ENCODE assay signal across 31 mouse cellular contexts in genomic region chr3:146618357-146618756, GRCm38 (mm10). TPM values are rescaled to one million over a fixed set of nuclear protein-coding genes. Genes with fewer than 3 reads are reported as not detected.
"Had no signal": no experiment of that assay in that cellular context is flagged by ENCODE, and none has a peak within 500 bp of the region (broad histone marks: within the 10 kb centered on the region; RNA-seq: fewer than 3 reads in every experiment).

No protein-coding gene starts in this region.

- H3K4me1 ChIP-seq: intestine, embryonic 15.5 days; limb, embryonic 10.5 days; limb, embryonic 13.5 days; lung, embryonic 15.5 days had no signal

- H3K9ac ChIP-seq: intestine, embryonic 15.5 days; limb, embryonic 13.5 days; lung, embryonic 15.5 days had no signal

- H3K9me3 ChIP-seq: intestine, embryonic 15.5 days; limb, embryonic 10.5 days; limb, embryonic 13.5 days; lung, embryonic 15.5 days; megakaryocyte, embryonic 14.5 days had no signal

- H3K36me3 ChIP-seq: intestine, embryonic 15.5 days; limb, embryonic 10.5 days; limb, embryonic 13.5 days; lung, embryonic 15.5 days had no signal

- H3K4me2 ChIP-seq: intestine, embryonic 15.5 days; limb, embryonic 13.5 days; lung, embryonic 15.5 days; midbrain, embryonic 11.5 days had no signal

- DNase-seq: kidney, adult 11 months; kidney, adult 8-10 months; kidney, postnatal 25 days; layer of hippocampus, adult 9-11 months; lung, adult 18-20 months; lung, postnatal 10 days; lung, postnatal 36 days; midbrain, embryonic 14.5 days; right cerebral cortex, adult 18-20 months; right cerebral cortex, postnatal 14 days; right cerebral cortex, postnatal 4 days; thymus, adult 2 months; thymus, postnatal 14 days; thymus, postnatal 4 days had no signal

- H3K27ac ChIP-seq: intestine, embryonic 15.5 days; layer of hippocampus, adult 2 months; limb, embryonic 10.5 days; limb, embryonic 13.5 days; lung, embryonic 15.5 days; stomach, postnatal 0 days had no signal

- ATAC-seq: intestine, embryonic 15.5 days had no signal

- H3K27me3 ChIP-seq: intestine, embryonic 15.5 days; limb, embryonic 13.5 days; lung, embryonic 15.5 days had no signal

- H3K4me3 ChIP-seq: intestine, embryonic 15.5 days; layer of hippocampus, adult 2 months; limb, embryonic 10.5 days; limb, embryonic 13.5 days; lung, embryonic 15.5 days; megakaryocyte, embryonic 14.5 days had no signal

RNA-seq across cellular contexts. Expression of gene Dnase2b, which starts 3.0 kb away (rescaled TPM):
- total RNA-seq: layer of hippocampus, adult 2 months; layer of hippocampus, postnatal 25 days; left cerebral cortex, adult 18-20 months; left cerebral cortex, postnatal 25 days; midbrain, postnatal 0 days had no signal
- polyA plus RNA-seq: kidney, embryonic 16.5 days; large intestine, adult 2 months; limb, embryonic 13.5 days; lung, embryonic 15.5 days; midbrain, embryonic 11.5 days; midbrain, embryonic 14.5 days; midbrain, postnatal 0 days; neural tube, embryonic 11.5 days; neural tube, embryonic 14.5 days; stomach, embryonic 14.5 days; stomach, postnatal 0 days; thymus, adult 2 months had no signal

RNA-seq across cellular contexts. Expression of gene 4930503B20Rik, which starts 32.8 kb away (rescaled TPM):
- total RNA-seq: layer of hippocampus, adult 2 months; layer of hippocampus, postnatal 25 days; left cerebral cortex, adult 18-20 months; midbrain, postnatal 0 days had no signal
- polyA plus RNA-seq: intestine, embryonic 15.5 days; large intestine, adult 2 months; limb, embryonic 10.5 days; limb, embryonic 13.5 days; midbrain, embryonic 11.5 days; midbrain, embryonic 14.5 days; midbrain, postnatal 0 days; neural tube, embryonic 11.5 days; neural tube, embryonic 14.5 days; stomach, embryonic 14.5 days; stomach, postnatal 0 days had no signal

RNA-seq across cellular contexts. Expression of gene Uox, which starts 48.1 kb away (rescaled TPM):
- total RNA-seq: layer of hippocampus, postnatal 25 days; midbrain, postnatal 0 days had no signal
- polyA plus RNA-seq: limb, embryonic 10.5 days; midbrain, embryonic 14.5 days; neural tube, embryonic 11.5 days; neural tube, embryonic 14.5 days; stomach, embryonic 14.5 days had no signal
